Mouse (Mus musculus): ENCODE measurements at regions not wholly inside any gene's neighbourhood (a gene's known extent, or its start where the extent isn't known, plus 50 kb on each side); places are given as distances from the start of the nearest gene placed in this dataset.

DNA sequence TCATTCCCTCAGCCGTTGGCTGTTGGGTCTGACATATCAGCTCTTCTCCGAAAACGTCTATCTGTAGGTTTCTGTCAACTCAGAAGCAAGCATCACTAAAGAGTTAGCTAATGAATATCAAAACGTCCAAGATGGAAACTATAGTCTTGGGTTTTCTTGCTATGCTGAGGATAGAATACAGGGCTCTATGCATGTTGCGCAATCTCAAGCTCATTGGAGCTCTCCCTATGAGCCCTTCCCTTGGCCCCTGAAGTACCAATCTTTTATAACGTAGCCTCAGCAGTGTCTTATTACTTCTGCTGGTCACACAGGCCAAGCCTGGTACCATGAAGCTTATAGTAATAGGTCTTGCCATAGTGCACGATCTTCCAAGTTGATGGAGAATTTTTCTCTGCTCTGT, 122.1 kb upstream of the 4930412O13Rik start:
- no peak for ATAC-seq (replicated peaks; ENCODE audit: poor library complexity, severe bottlenecking)

GRCm38 (mm10) chr2:9759389-9760104, 121.5 kb upstream of the 4930412O13Rik start:
- peak; percentile 75 for ATAC-seq (replicated peaks; ENCODE audit: poor library complexity, severe bottlenecking)

DNA sequence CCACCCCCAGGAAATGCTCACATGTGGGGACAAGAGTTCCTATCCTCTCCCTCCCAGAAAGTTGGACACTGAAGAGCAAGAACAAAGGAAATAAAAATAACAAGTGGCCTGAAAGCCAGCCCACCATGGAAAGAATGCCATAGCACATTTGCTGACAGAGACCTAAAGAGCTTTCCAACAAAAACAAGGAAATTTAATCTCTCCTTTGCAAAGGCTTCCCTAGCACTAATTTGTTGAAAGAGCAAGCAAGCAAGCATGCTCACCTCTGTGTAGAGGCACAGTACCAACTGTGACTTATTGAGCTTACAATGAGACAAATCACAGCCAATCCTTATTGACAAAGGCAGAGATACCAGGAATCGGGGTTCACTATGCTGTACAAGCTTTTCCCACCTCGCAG, 100.9 kb upstream of the 4930412O13Rik start:
- ATAC-seq (replicated peaks; ENCODE audit: poor library complexity, severe bottlenecking) = no peak

DNA sequence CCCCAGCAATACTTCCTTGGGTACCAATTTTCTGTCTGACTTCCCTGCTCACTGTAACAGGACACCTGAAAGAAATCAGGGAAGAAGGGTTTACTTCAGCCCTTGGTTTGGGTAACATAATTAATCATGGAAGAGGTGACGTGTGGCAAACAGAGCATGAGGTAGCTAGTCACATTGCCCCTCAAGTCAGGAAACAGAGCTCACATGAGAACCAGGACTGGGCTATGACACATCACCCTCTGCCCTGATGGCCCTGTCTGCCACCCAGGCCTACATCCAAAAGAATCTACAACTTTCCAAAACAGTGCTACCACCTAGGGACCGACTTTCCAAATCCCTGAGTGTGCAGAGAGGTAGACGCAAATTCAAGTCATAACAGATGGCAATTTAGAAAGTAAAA, 98.4 kb upstream of the 4930412O13Rik start:
- no peak for ATAC-seq (replicated peaks; ENCODE audit: poor library complexity, severe bottlenecking)

- no peak for ATAC-seq (replicated peaks; ENCODE audit: poor library complexity, severe bottlenecking)
Measured at GRCm38 (mm10) chr2:9791970-9792369, 89.1 kb upstream of the 4930412O13Rik start.

GRCm38 (mm10) chr2:9792381-9792780, 88.7 kb upstream of the 4930412O13Rik start:
- ATAC-seq (replicated peaks; ENCODE audit: poor library complexity, severe bottlenecking) = no peak

GRCm38 (mm10) chr2:9795401-9795800, 85.7 kb upstream of the 4930412O13Rik start:
- no peak for ATAC-seq (replicated peaks; ENCODE audit: poor library complexity, severe bottlenecking)

- peak; percentile 97 for ATAC-seq (replicated peaks; ENCODE audit: poor library complexity, severe bottlenecking)
Measured at GRCm38 (mm10) chr2:9801484-9801883, 79.6 kb upstream of the 4930412O13Rik start.

DNA sequence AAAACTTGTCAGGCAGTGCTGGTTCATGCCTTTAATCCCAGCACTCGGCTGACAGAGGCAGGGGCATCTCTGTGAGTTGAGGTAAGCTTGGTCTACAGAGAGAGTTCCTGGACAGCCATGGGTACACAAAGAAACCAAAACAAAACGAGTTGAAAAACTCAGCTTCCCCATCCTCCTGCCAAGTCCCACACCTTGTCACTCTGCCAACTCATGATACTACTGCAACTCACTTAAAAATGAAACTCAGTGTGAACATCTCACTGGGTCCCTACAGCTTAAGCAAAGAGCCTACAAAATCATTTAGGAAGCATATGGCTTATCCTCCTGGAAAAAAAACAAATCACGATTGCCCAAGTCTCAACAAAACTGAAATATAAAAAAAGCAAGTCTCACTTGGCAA, 76.7 kb upstream of the 4930412O13Rik start:
- no peak for ATAC-seq (replicated peaks; ENCODE audit: poor library complexity, severe bottlenecking)

- ATAC-seq (replicated peaks; ENCODE audit: poor library complexity, severe bottlenecking) = no peak
Measured at GRCm38 (mm10) chr2:9805590-9805989, 75.5 kb upstream of the 4930412O13Rik start.
